Mouse (Mus musculus) large intestine, adult 2 months (tissue): Measurements from ENCODE around the gene Hspa1a. TPM values are rescaled to one million over a fixed set of nuclear protein-coding genes. Genes with fewer than 3 reads are reported as not detected.
"Not testable (repeated sequence)": the region's sequence is repeated elsewhere in the genome, so short reads cannot be mapped to it uniquely, and the experiment has no call there.

Experiments
- DNase-seq: peaks from one replicate; pipeline ENCODE4 v3.0.0-alpha.2; 2012; ENCODE audit warnings: low read depth, low spot score
- WGBS: fragments of 180-500 bp; shearing (Covaris S2); methylation state at CpG from one replicate; pipeline ENCODE4 v1.1.7; 2018; 5-methylcytosine and 5-hydroxymethylcytosine counted together
- polyA plus RNA-seq: library from polyadenylated mRNA; depleted of rRNA; stranded (reverse); fragments of >200 nt; gene quantifications from 2 replicates; pipeline ENCODE4 v1.2.3, GENCODE M21; 2012

Gene Hspa1a
- polyA plus RNA-seq, 1 experiment = 6.6 TPM

DNA sequence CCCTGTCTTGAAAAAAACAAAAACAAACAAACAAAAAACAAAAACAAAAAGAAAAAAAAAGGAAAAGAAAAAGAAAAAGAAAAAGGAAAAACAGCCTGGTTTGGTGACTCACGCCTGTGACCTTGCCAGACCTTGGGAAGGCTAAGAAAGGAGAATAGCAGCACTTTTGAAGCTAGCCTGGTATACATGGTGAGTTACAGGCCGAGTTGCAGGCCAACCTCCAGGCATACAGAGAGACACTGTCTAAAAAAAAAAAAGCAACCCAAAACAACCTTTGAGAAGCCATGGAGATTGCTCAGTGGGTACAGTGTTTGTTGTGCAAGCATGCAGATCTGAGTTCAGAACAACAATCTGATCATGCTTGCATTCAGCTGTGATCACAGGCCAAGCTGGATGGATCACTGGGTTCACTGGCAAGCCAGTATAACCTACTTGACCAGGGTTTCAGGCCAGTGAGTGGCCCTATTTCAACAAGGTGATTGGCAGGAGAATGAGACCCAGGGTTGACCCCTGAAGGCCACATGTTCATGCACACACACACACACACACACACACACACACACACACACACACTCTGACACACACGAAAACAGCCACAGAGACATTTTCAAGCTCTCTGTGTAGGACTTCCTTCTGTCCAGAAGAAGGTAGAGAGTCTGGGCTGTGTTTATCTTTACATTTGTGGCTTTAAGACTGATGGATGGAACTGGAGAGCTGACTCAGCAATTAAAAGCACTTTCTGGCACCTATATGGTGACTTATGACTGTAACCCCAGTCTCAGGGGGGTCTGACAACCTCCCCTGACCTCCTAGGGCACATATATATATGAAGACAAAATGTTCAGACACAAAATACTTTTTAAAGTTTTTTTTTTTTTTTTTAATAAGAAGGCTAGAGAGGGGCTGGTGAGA is 3.9 kb upstream of the Hspa1a start:
- 88% methylated on average over 3 of the region's 3 CpGs for WGBS
- DNase-seq = no peak

DNA sequence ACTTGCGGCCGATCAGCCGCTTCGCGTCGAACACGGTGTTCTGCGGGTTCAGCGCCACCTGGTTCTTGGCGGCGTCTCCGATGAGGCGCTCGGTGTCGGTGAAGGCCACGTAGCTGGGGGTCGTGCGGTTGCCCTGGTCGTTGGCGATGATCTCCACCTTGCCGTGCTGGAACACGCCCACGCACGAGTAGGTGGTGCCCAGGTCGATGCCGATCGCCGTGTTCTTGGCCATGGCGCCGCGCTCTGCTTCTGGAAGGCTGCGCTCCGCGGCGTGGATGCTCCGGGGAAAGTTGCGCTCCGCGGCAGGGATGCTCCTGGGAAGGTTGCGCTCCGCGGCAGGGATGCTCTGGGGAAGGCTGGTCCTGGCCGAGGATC is 275 bp downstream of the Hspa1a start:
- DNase-seq = not testable (repeated sequence)
- 1% methylated on average over 28 of the region's 43 CpGs for WGBS

DNA sequence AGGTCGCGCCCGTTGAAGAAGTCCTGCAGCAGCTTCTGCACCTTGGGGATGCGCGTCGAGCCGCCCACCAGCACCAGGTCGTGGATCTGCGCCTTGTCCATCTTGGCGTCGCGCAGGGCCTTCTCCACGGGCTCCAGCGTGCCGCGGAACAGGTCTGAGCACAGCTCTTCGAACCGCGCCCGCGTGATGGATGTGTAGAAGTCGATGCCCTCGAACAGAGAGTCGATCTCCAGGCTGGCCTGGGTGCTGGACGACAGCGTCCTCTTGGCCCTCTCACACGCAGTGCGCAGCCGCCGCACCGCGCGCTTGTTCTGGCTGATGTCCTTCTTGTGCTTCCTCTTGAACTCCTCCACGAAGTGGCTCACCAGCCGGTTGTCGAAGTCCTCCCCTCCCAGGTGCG is 1.1 kb downstream of the Hspa1a start:
- DNase-seq = not testable (repeated sequence)

DNA sequence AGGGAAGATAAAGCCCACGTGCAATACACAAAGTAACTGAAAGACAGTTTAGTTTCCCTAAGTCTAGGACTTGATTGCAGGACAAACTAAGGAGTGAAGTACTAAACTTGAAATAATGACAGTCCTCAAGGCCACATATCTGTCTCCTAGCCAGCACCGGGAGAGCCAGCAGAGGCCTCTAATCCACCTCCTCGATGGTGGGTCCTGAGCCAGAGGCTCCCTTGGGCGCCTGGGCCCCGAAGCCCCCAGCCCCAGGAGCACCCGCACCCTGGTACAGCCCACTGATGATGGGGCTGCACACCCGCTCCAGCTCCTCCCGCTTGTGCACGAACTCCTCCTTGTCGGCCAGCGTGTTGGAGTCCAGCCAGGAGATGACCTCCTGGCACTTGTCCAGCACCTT is 2.1 kb downstream of the Hspa1a start, which contains the start of gene Gm20481:
Gm20481 (plus strand) TSS at position 91 of the 400 bp plus-strand sequence.
- 57% methylated on average over 6 of the region's 11 CpGs for WGBS
- DNase-seq = not testable (repeated sequence)

More for the DNA sequence above, 1.1 kb downstream of the Hspa1a start:
- 38% methylated on average over 26 of the region's 37 CpGs for WGBS

GRCm38 (mm10) chr17:34965627-34966026 is 6.3 kb downstream of the Hspa1a start:
- 39% methylated on average over 5 of the region's 5 CpGs for WGBS
- DNase-seq = no peak

- DNase-seq = no peak
- 18% methylated on average over 1 of the region's 1 CpGs for WGBS
These were observed 7.3 kb downstream of the Hspa1a start for GRCm38 (mm10) chr17:34964640-34965049.

GRCm38 (mm10) chr17:34962841-34963240 is 9.1 kb downstream of the Hspa1a start:
- no peak for DNase-seq
- 76% methylated on average over 1 of the region's 1 CpGs for WGBS

DNA sequence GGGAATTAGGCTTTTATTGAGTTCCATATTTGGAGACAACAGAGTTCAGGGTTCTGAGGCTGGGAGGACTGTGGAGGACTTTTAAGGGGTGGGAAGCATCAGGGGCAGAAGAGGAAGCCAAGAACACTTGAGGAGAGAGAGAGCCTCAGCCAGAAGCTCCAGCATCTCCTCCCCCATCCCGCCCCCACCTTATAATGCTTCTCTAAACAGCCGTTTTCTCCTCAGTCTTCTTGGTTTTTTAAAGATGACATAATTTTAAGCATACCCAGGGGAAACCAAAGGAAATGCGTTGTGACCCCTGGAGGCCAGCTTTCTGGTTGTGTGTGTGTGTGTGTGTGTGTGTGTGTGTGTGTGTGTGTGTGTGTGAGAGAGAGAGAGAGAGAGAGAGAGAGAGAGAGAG is 9.8 kb downstream of the Hspa1a start:
- WGBS = 46% methylated on average over 3 of the region's 3 CpGs
- no peak for DNase-seq

- DNase-seq = no peak
These were observed 11.1 kb downstream of the Hspa1a start for GRCm38 (mm10) chr17:34960702-34961493.

GRCm38 (mm10) chr17:34959881-34960515 is 12.0 kb downstream of the Hspa1a start:
- 15% methylated on average over 12 of the region's 12 CpGs for WGBS
- DNase-seq = no peak

GRCm38 (mm10) chr17:34959130-34959778 is 12.7 kb downstream of the Hspa1a start, which contains the start of gene Hspa1b:
TSS of gene Hspa1b (minus strand) at chr17:34959238.
- DNase-seq = not testable (repeated sequence)
- under 1% methylated on average over 32 of the region's 32 CpGs for WGBS

DNA sequence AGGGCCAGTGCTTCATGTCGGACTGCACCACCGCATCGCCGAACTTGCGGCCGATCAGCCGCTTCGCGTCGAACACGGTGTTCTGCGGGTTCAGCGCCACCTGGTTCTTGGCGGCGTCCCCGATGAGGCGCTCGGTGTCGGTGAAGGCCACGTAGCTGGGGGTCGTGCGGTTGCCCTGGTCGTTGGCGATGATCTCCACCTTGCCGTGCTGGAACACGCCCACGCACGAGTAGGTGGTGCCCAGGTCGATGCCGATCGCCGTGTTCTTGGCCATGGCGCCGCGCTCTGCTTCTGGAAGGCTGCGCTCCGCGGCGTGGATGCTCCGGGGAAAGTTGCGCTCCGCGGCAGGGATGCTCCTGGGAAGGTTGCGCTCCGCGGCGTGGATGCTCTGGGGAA is 13.2 kb downstream of the Hspa1a start:
- 0% methylated on average over 33 of the region's 47 CpGs for WGBS
- not testable (repeated sequence) for DNase-seq

GRCm38 (mm10) chr17:34957966-34958365 is 14.0 kb downstream of the Hspa1a start:
- 21% methylated on average over 19 of the region's 40 CpGs for WGBS
- DNase-seq = not testable (repeated sequence)

DNA sequence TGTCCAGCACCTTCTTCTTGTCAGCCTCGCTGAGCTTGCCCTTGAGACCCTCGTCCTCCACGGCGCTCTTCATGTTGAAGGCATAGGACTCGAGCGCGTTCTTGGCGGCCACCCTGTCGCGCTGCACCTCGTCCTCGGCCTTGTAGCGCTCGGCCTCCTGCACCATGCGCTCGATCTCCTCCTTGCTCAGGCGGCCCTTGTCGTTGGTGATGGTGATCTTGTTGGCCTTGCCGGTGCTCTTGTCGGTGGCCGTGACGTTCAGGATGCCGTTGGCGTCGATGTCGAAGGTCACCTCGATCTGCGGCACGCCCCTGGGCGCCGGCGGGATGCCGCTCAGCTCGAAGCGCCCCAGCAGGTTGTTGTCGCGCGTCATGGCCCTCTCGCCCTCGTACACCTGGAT is 14.7 kb downstream of the Hspa1a start:
- 21% methylated on average over 34 of the region's 40 CpGs for WGBS
- DNase-seq = not testable (repeated sequence)

- no peak for DNase-seq
- whole genome bisulfite sequencing = 33% methylated on average over 1 of the region's 1 CpGs
These were observed 15.6 kb downstream of the Hspa1a start for GRCm38 (mm10) chr17:34956340-34956739.

DNA sequence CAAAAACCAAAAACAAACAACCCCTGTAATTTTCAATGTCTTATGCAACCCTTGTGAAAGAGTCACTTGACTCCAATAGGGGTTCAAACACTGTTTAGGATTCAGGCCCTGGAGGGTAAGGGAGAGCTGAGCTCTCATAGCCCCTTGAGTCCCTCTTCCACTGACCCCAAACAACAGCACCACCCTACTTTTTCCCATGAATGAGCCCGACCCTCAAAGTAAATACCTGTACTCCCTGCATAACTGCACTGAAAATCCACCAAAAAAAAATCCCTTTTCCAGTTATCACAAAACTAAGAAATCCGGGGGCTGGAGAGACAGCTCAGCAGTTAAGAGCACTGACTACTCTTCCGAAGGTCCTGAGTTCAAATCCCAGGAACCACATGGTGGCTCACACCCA is 16.1 kb downstream of the Hspa1a start:
- 88% methylated on average over 3 of the region's 3 CpGs for WGBS
- no peak for DNase-seq

GRCm38 (mm10) chr17:34954831-34955230 is 17.1 kb downstream of the Hspa1a start:
- DNase-seq = no peak
- WGBS = 94% methylated on average over 4 of the region's 4 CpGs

- no peak for DNase-seq
- 91% methylated on average over 4 of the region's 4 CpGs for WGBS
These were observed 18.1 kb downstream of the Hspa1a start for GRCm38 (mm10) chr17:34953904-34954303.

DNA sequence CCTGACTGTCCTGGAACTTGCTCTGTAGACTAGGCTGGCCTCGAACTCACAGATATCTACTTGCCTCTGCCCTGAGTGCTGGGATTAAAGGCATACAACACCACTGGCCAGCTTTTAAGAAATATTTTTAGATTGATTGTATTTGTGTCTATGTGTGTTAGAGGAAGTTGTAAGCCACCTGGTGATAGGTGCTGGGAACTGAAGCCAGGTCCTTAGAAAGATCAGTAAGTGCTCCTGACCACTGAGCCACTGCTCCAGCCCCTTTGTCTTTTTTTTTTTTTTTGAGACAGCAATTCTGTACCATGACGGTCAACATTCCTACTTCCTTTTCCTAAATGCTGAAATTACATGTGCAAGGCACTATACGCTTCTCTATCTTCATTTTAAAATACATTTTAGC is 18.7 kb downstream of the Hspa1a start:
- WGBS = 87% methylated on average over 3 of the region's 3 CpGs
- no peak for DNase-seq
